Mouse (Mus musculus) small intestine, adult 2 months (tissue): ENCODE results near the gene Snd1.

Experiments
- CTCF ChIP-seq: fragments of 200-500 bp; IDR thresholded peaks from 2 replicates; pipeline ENCODE4 v1.5.1; 2012; ENCODE audit warnings: low read depth, mild to moderate bottlenecking, control low read depth, inconsistent platforms, low read length, moderate library complexity, mixed read lengths; ENCODE audit not compliant: insufficient replicate concordance, insufficient read length; ENCODE audit errors: extremely low read depth
- POLR2A ChIP-seq: fragments of 200-500 bp; IDR thresholded peaks from 2 replicates; pipeline ENCODE4 v1.6.1; 2012; ENCODE audit warnings: low read depth, mild to moderate bottlenecking, control low read depth, inconsistent platforms, low read length, moderate library complexity

DNA sequence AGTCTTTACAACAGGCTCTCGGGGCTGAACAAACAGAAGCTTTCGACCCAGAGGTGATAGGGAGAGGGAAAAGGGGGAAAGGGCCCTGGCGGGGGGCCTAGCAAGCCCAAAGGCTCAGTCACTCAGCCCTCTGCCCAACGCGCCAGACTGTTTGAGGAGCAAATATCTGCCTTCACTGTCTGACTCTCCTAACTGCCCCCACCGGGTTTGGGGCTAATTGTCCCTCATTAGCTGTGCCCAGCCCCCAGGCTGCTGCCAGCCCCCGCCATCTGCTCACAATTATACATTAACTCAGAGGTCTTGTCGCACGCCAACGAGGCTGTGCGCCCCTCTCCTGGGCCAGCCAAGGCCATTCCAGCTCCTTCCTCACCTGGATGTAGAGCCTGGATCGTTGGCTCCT lies 24.0 kb upstream of the Snd1 start:
- TF ChIP-seq POLR2A (no peak), CTCF (no peak)
